Mouse (Mus musculus) small intestine, adult 2 months (tissue): ENCODE measurements around the gene Vps25.

Experiments
- CTCF ChIP-seq: fragments of 200-500 bp; IDR thresholded peaks from 2 replicates; pipeline ENCODE4 v1.5.1; 2012; ENCODE audit warnings: low read depth, mild to moderate bottlenecking, control low read depth, inconsistent platforms, low read length, moderate library complexity, mixed read lengths; ENCODE audit not compliant: insufficient replicate concordance, insufficient read length; ENCODE audit errors: extremely low read depth
- POLR2A ChIP-seq: fragments of 200-500 bp; IDR thresholded peaks from 2 replicates; pipeline ENCODE4 v1.6.1; 2012; ENCODE audit warnings: low read depth, mild to moderate bottlenecking, control low read depth, inconsistent platforms, low read length, moderate library complexity

- TF ChIP-seq POLR2A, result no peak
- no peak for TF ChIP-seq CTCF
Measured at GRCm38 (mm10) chr11:101245855-101246701, 7.4 kb upstream of the Vps25 start, which contains the start of gene Ramp2.
